Mouse (Mus musculus): ENCODE data around the gene Derl3. TPM values are rescaled to one million over a fixed set of nuclear protein-coding genes. Genes with fewer than 3 reads are reported as not detected.

Gene Derl3
- polyA plus RNA-seq, 1 experiment from 2014 or later: 0.21 TPM

- WGBS (ENCODE audit: insufficient replicate concordance): 73% methylated on average over 6 of the region's 6 CpGs
- H3K4me1 ChIP-seq (replicated peaks): peaks cover 19% of the 10 kb centered on the region
- no peak for ATAC-seq (ENCODE audit: low read depth)
- no peaks in the 10 kb centered on the region for H3K27me3 ChIP-seq
- no peak overlapping the region for H3K4me3 ChIP-seq (replicated peaks)
- no peaks in the 10 kb centered on the region for H3K9me3 ChIP-seq (replicated peaks)
- H3K27ac ChIP-seq: no peak overlapping the region
- no peak overlapping the region for H3K4me2 ChIP-seq
- H3K36me3 ChIP-seq: peaks cover 57% of the 10 kb centered on the region
- DNase-seq: no peak
- H3K9ac ChIP-seq: no peak overlapping the region
Observed at GRCm38 (mm10) chr10:75894601-75895000, 1.4 kb downstream of the Derl3 start.

- Histone ChIP-seq H3K36me3 (peaks cover 66% of the 10 kb centered on the region), H3K9me3 (replicated peaks) (no peaks in the 10 kb centered on the region), H3K9ac (no peak overlapping the region), H3K27me3 (no peaks in the 10 kb centered on the region), H3K27ac (no peak overlapping the region), H3K4me2 (no peak overlapping the region), H3K4me3 (replicated peaks) (no peak overlapping the region), H3K4me1 (replicated peaks) (peaks cover 19% of the 10 kb centered on the region)
- ATAC-seq (ENCODE audit: low read depth): no peak
- DNase-seq: no peak
- WGBS (ENCODE audit: insufficient replicate concordance): 84% methylated on average over 5 of the region's 5 CpGs
Observed at GRCm38 (mm10) chr10:75895730-75896129, 2.5 kb downstream of the Derl3 start.

- peaks cover 71% of the 10 kb centered on the region for H3K36me3 ChIP-seq
- no peaks in the 10 kb centered on the region for H3K27me3 ChIP-seq
Observed at GRCm38 (mm10) chr10:75896208-75896607, 3.0 kb downstream of the Derl3 start.

GRCm38 (mm10) chr10:75897373-75897772, 4.2 kb downstream of the Derl3 start:
- ATAC-seq (ENCODE audit: low read depth) (no peak), DNase-seq (peak; percentile 45)
- Histone ChIP-seq H3K9ac (no peak overlapping the region), H3K36me3 (peaks cover 83% of the 10 kb centered on the region), H3K4me1 (replicated peaks) (peaks cover 19% of the 10 kb centered on the region), H3K4me3 (replicated peaks) (no peak overlapping the region), H3K4me2 (no peak overlapping the region), H3K9me3 (replicated peaks) (no peaks in the 10 kb centered on the region), H3K27me3 (no peaks in the 10 kb centered on the region), H3K27ac (no peak overlapping the region)
- 52% methylated on average over 6 of the region's 6 CpGs for WGBS (ENCODE audit: insufficient replicate concordance)

More at GRCm38 (mm10) chr10:75896208-75896607, 3.0 kb downstream of the Derl3 start:
- Histone ChIP-seq H3K27ac (no peak overlapping the region), H3K4me3 (replicated peaks) (no peak overlapping the region), H3K9ac (no peak overlapping the region), H3K4me1 (replicated peaks) (peaks cover 19% of the 10 kb centered on the region), H3K4me2 (no peak overlapping the region), H3K9me3 (replicated peaks) (no peaks in the 10 kb centered on the region)
- 82% methylated on average over 1 of the region's 1 CpGs for WGBS (ENCODE audit: insufficient replicate concordance)
- DNase-seq (no peak), ATAC-seq (ENCODE audit: low read depth) (no peak)

- Histone ChIP-seq H3K27me3 (no peaks in the 10 kb centered on the region), H3K36me3 (peaks cover 90% of the 10 kb centered on the region), H3K4me2 (no peak overlapping the region), H3K4me3 (replicated peaks) (no peak overlapping the region), H3K9ac (no peak overlapping the region), H3K27ac (no peak overlapping the region; the same call in 1 of the 2 replicates), H3K9me3 (replicated peaks) (no peaks in the 10 kb centered on the region), H3K4me1 (replicated peaks) (peaks cover 13% of the 10 kb centered on the region)
- no peak for ATAC-seq (ENCODE audit: low read depth)
- DNase-seq: no peak
- WGBS (ENCODE audit: insufficient replicate concordance): 76% methylated on average over 6 of the region's 6 CpGs
Observed at GRCm38 (mm10) chr10:75898039-75898564, 4.9 kb downstream of the Derl3 start.

- WGBS (ENCODE audit: insufficient replicate concordance): 69% methylated on average over 3 of the region's 3 CpGs
- H3K27ac ChIP-seq: no peak overlapping the region
- H3K36me3 ChIP-seq: peaks cover 95% of the 10 kb centered on the region
- peaks cover 5% of the 10 kb centered on the region for H3K4me1 ChIP-seq (replicated peaks)
- H3K9me3 ChIP-seq (replicated peaks): no peaks in the 10 kb centered on the region
- no peak overlapping the region for H3K9ac ChIP-seq
- no peak for DNase-seq
- H3K4me2 ChIP-seq: no peak overlapping the region
- ATAC-seq (ENCODE audit: low read depth): no peak
- no peaks in the 10 kb centered on the region for H3K27me3 ChIP-seq
- H3K4me3 ChIP-seq (replicated peaks): no peak overlapping the region
Observed at GRCm38 (mm10) chr10:75898846-75899245, 5.6 kb downstream of the Derl3 start.

- ATAC-seq (ENCODE audit: low read depth): no peak
- Histone ChIP-seq H3K4me1 (replicated peaks) (no peaks in the 10 kb centered on the region), H3K4me2 (no peak overlapping the region), H3K27ac (no peak overlapping the region), H3K9me3 (replicated peaks) (no peaks in the 10 kb centered on the region), H3K4me3 (replicated peaks) (no peak overlapping the region), H3K36me3 (peaks cover 91% of the 10 kb centered on the region), H3K9ac (no peak overlapping the region), H3K27me3 (no peaks in the 10 kb centered on the region)
- no peak for DNase-seq
- 83% methylated on average over 5 of the region's 5 CpGs for WGBS (ENCODE audit: insufficient replicate concordance)
Observed at GRCm38 (mm10) chr10:75904391-75904790, 11.2 kb downstream of the Derl3 start.

- no peak overlapping the region for H3K4me2 ChIP-seq
- no peak for ATAC-seq (ENCODE audit: low read depth)
- no peak for DNase-seq
- no peaks in the 10 kb centered on the region for H3K27me3 ChIP-seq
- H3K4me1 ChIP-seq (replicated peaks): no peaks in the 10 kb centered on the region
- 94% methylated on average over 4 of the region's 4 CpGs for WGBS (ENCODE audit: insufficient replicate concordance)
- peaks cover 91% of the 10 kb centered on the region for H3K36me3 ChIP-seq
- no peak overlapping the region for H3K9ac ChIP-seq
- no peaks in the 10 kb centered on the region for H3K9me3 ChIP-seq (replicated peaks)
- no peak overlapping the region for H3K27ac ChIP-seq
- no peak overlapping the region for H3K4me3 ChIP-seq (replicated peaks)
Observed at GRCm38 (mm10) chr10:75906882-75907281, 13.7 kb downstream of the Derl3 start.

GRCm38 (mm10) chr10:75910698-75911097, 17.5 kb downstream of the Derl3 start:
- Histone ChIP-seq H3K27me3 (no peaks in the 10 kb centered on the region), H3K36me3 (peaks cover 82% of the 10 kb centered on the region)
- 83% methylated on average over 2 of the region's 2 CpGs for WGBS (ENCODE audit: insufficient replicate concordance)

GRCm38 (mm10) chr10:75913013-75913589, 19.9 kb downstream of the Derl3 start:
- 54% methylated on average over 6 of the region's 6 CpGs for WGBS (ENCODE audit: insufficient replicate concordance)
- no peak overlapping the region for H3K4me2 ChIP-seq
- H3K27me3 ChIP-seq: no peaks in the 10 kb centered on the region
- no peak for ATAC-seq (ENCODE audit: low read depth)
- peaks cover 76% of the 10 kb centered on the region for H3K36me3 ChIP-seq
- no peak overlapping the region for H3K27ac ChIP-seq
- no peak overlapping the region for H3K4me3 ChIP-seq (replicated peaks)
- peaks cover 4% of the 10 kb centered on the region for H3K4me1 ChIP-seq (replicated peaks)
- H3K9me3 ChIP-seq (replicated peaks): no peaks in the 10 kb centered on the region
- H3K9ac ChIP-seq: no peak overlapping the region
- DNase-seq: no peak

More at GRCm38 (mm10) chr10:75910698-75911097, 17.5 kb downstream of the Derl3 start:
- ATAC-seq (ENCODE audit: low read depth): no peak
- H3K9ac ChIP-seq: no peak overlapping the region
- H3K27ac ChIP-seq: no peak overlapping the region
- H3K4me2 ChIP-seq: no peak overlapping the region
- DNase-seq: no peak
- H3K9me3 ChIP-seq (replicated peaks): no peaks in the 10 kb centered on the region
- no peak overlapping the region for H3K4me3 ChIP-seq (replicated peaks)
- peaks cover 4% of the 10 kb centered on the region; the same call in 1 of the 2 replicates for H3K4me1 ChIP-seq (replicated peaks)

- H3K36me3 ChIP-seq: peaks cover 73% of the 10 kb centered on the region
- no peak overlapping the region for H3K9ac ChIP-seq
- H3K4me3 ChIP-seq (replicated peaks): no peak overlapping the region
- no peaks in the 10 kb centered on the region for H3K27me3 ChIP-seq
- peaks cover 27% of the 10 kb centered on the region for H3K4me1 ChIP-seq (replicated peaks)
- ATAC-seq (ENCODE audit: low read depth) (no peak), DNase-seq (no peak)
- no peak overlapping the region for H3K4me2 ChIP-seq
- H3K27ac ChIP-seq: no peak overlapping the region
- H3K9me3 ChIP-seq (replicated peaks): no peaks in the 10 kb centered on the region
- WGBS (ENCODE audit: insufficient replicate concordance): 75% methylated on average over 7 of the region's 7 CpGs
Observed at GRCm38 (mm10) chr10:75915557-75915956, 22.3 kb downstream of the Derl3 start.

GRCm38 (mm10) chr10:75916840-75917239, 23.6 kb downstream of the Derl3 start:
- Histone ChIP-seq H3K9ac (no peak overlapping the region), H3K4me2 (no peak overlapping the region), H3K36me3 (peaks cover 61% of the 10 kb centered on the region), H3K9me3 (replicated peaks) (no peaks in the 10 kb centered on the region), H3K27ac (no peak overlapping the region), H3K27me3 (no peaks in the 10 kb centered on the region), H3K4me3 (replicated peaks) (no peak overlapping the region), H3K4me1 (replicated peaks) (peaks cover 33% of the 10 kb centered on the region)
- no peak for DNase-seq
- WGBS (ENCODE audit: insufficient replicate concordance): 83% methylated on average over 8 of the region's 8 CpGs
- ATAC-seq (ENCODE audit: low read depth): no peak
